Mouse (Mus musculus): ENCODE measurements at regions not wholly inside any gene's neighbourhood (a gene's known extent, or its start where the extent isn't known, plus 50 kb on each side); places are given as distances from the start of the nearest gene placed in this dataset.

GRCm38 (mm10) chr2:21267149-21267761 lies 61.7 kb downstream of the Thnsl1 start:
- WGBS = 2% methylated on average over 6 of the region's 6 CpGs
- Histone ChIP-seq H3K27me3 (replicated peaks; ENCODE audit: control insufficient read depth, insufficient read depth, low read length) (no peaks in the 10 kb centered on the region), H3K9ac (ENCODE audit: low read length) (0 out of 2 replicates have a peak overlapping the region, but pooled peaks have one; percentile 17), H3K4me1 (ENCODE audit: control insufficient read depth, insufficient read depth, low read length) (peaks cover 22% of the 10 kb centered on the region), H3K27ac (ENCODE audit: low read depth, low read length) (peak overlapping the region; percentile 34; the same call in 1 of the 2 replicates), H3K9me3 (replicated peaks; ENCODE audit: control insufficient read depth, low read length) (no peaks in the 10 kb centered on the region), H3K36me3 (ENCODE audit: control insufficient read depth, insufficient read depth, low read length) (no peaks in the 10 kb centered on the region), H3K4me3 (ENCODE audit: low read depth, low read length) (no peak overlapping the region), H3K4me2 (ENCODE audit: low read length) (peak overlapping the region; percentile 37)
- ATAC-seq (peak; percentile 47), DNase-seq (ENCODE audit: low spot score) (peak; percentile 69)

- WGBS = 32% methylated on average over 12 of the region's 12 CpGs
- H3K36me3 ChIP-seq (ENCODE audit: control insufficient read depth, insufficient read depth, low read length) = no peaks in the 10 kb centered on the region
- H3K4me1 ChIP-seq (ENCODE audit: control insufficient read depth, insufficient read depth, low read length) = peaks cover 26% of the 10 kb centered on the region
- H3K4me3 ChIP-seq (ENCODE audit: low read depth, low read length) = no peak overlapping the region
- peak; percentile 94 for DNase-seq (ENCODE audit: low spot score)
- H3K9ac ChIP-seq (ENCODE audit: low read length) = no peak overlapping the region
- no peaks in the 10 kb centered on the region for H3K27me3 ChIP-seq (replicated peaks; ENCODE audit: control insufficient read depth, insufficient read depth, low read length)
- peak overlapping the region; percentile 48 for H3K27ac ChIP-seq (ENCODE audit: low read depth, low read length)
- ATAC-seq = peak; percentile 88
- no peak overlapping the region; the same call in 1 of the 2 replicates for H3K4me2 ChIP-seq (ENCODE audit: low read length)
- H3K9me3 ChIP-seq (replicated peaks; ENCODE audit: control insufficient read depth, low read length) = no peaks in the 10 kb centered on the region
These were observed 64.7 kb downstream of the Thnsl1 start for GRCm38 (mm10) chr2:21269989-21270846.

GRCm38 (mm10) chr2:21273416-21273815 lies 67.9 kb downstream of the Thnsl1 start:
- H3K27me3 ChIP-seq (replicated peaks; ENCODE audit: control insufficient read depth, insufficient read depth, low read length) = no peaks in the 10 kb centered on the region
- H3K36me3 ChIP-seq (ENCODE audit: control insufficient read depth, insufficient read depth, low read length) = no peaks in the 10 kb centered on the region
- no peak overlapping the region for H3K27ac ChIP-seq (ENCODE audit: low read depth, low read length)
- WGBS = 70% methylated on average over 4 of the region's 4 CpGs
- DNase-seq (ENCODE audit: low spot score) (peak; percentile 51), ATAC-seq (no peak; the same call in 1 of the 2 replicates)
- no peak overlapping the region for H3K4me3 ChIP-seq (ENCODE audit: low read depth, low read length)
- H3K4me1 ChIP-seq (ENCODE audit: control insufficient read depth, insufficient read depth, low read length) = peaks cover 21% of the 10 kb centered on the region
- H3K9me3 ChIP-seq (replicated peaks; ENCODE audit: control insufficient read depth, low read length) = no peaks in the 10 kb centered on the region
- H3K9ac ChIP-seq (ENCODE audit: low read length) = no peak overlapping the region
- no peak overlapping the region for H3K4me2 ChIP-seq (ENCODE audit: low read length)

GRCm38 (mm10) chr2:21275315-21275714 lies 69.8 kb downstream of the Thnsl1 start:
- no peak overlapping the region for H3K4me3 ChIP-seq (ENCODE audit: low read depth, low read length)
- no peaks in the 10 kb centered on the region for H3K9me3 ChIP-seq (replicated peaks; ENCODE audit: control insufficient read depth, low read length)
- H3K27ac ChIP-seq (ENCODE audit: low read depth, low read length) = peak overlapping the region; percentile 33; the same call in 1 of the 2 replicates
- H3K27me3 ChIP-seq (replicated peaks; ENCODE audit: control insufficient read depth, insufficient read depth, low read length) = no peaks in the 10 kb centered on the region
- ATAC-seq (peak; percentile 69), DNase-seq (ENCODE audit: low spot score) (peak; percentile 70)
- H3K36me3 ChIP-seq (ENCODE audit: control insufficient read depth, insufficient read depth, low read length) = no peaks in the 10 kb centered on the region
- no peak overlapping the region for H3K4me2 ChIP-seq (ENCODE audit: low read length)
- H3K9ac ChIP-seq (ENCODE audit: low read length) = no peak overlapping the region
- 44% methylated on average over 4 of the region's 4 CpGs for WGBS
- H3K4me1 ChIP-seq (ENCODE audit: control insufficient read depth, insufficient read depth, low read length) = peaks cover 13% of the 10 kb centered on the region

- no peaks in the 10 kb centered on the region for H3K36me3 ChIP-seq (ENCODE audit: control insufficient read depth, insufficient read depth, low read length)
- 29% methylated on average over 9 of the region's 9 CpGs for WGBS
- H3K27ac ChIP-seq (ENCODE audit: low read depth, low read length) = no peak overlapping the region
- no peak overlapping the region for H3K4me3 ChIP-seq (ENCODE audit: low read depth, low read length)
- no peaks in the 10 kb centered on the region for H3K9me3 ChIP-seq (replicated peaks; ENCODE audit: control insufficient read depth, low read length)
- no peak overlapping the region for H3K4me2 ChIP-seq (ENCODE audit: low read length)
- peak; percentile 84 for ATAC-seq
- H3K4me1 ChIP-seq (ENCODE audit: control insufficient read depth, insufficient read depth, low read length) = peaks cover 14% of the 10 kb centered on the region
- H3K9ac ChIP-seq (ENCODE audit: low read length) = no peak overlapping the region
- H3K27me3 ChIP-seq (replicated peaks; ENCODE audit: control insufficient read depth, insufficient read depth, low read length) = no peaks in the 10 kb centered on the region
- DNase-seq (ENCODE audit: low spot score) = peak; percentile 86
These were observed 75.4 kb downstream of the Thnsl1 start for GRCm38 (mm10) chr2:21280794-21281420.

GRCm38 (mm10) chr2:21282505-21283200 lies 77.1 kb downstream of the Thnsl1 start:
- peak; percentile 74 for ATAC-seq
- H3K27me3 ChIP-seq (replicated peaks; ENCODE audit: control insufficient read depth, insufficient read depth, low read length) = no peaks in the 10 kb centered on the region
- H3K27ac ChIP-seq (ENCODE audit: low read depth, low read length) = peak overlapping the region; percentile 50; the same call in 1 of the 2 replicates
- H3K9me3 ChIP-seq (replicated peaks; ENCODE audit: control insufficient read depth, low read length) = no peaks in the 10 kb centered on the region
- H3K4me2 ChIP-seq (ENCODE audit: low read length) = peak overlapping the region; percentile 21; the same call in 1 of the 2 replicates
- H3K4me1 ChIP-seq (ENCODE audit: control insufficient read depth, insufficient read depth, low read length) = peaks cover 14% of the 10 kb centered on the region
- WGBS = 10% methylated on average over 14 of the region's 14 CpGs
- H3K36me3 ChIP-seq (ENCODE audit: control insufficient read depth, insufficient read depth, low read length) = no peaks in the 10 kb centered on the region
- H3K4me3 ChIP-seq (ENCODE audit: low read depth, low read length) = no peak overlapping the region
- H3K9ac ChIP-seq (ENCODE audit: low read length) = no peak overlapping the region
- DNase-seq (ENCODE audit: low spot score) = peak; percentile 79

GRCm38 (mm10) chr2:21284881-21285280 lies 79.4 kb downstream of the Thnsl1 start:
- Histone ChIP-seq H3K9ac (ENCODE audit: low read length) (no peak overlapping the region), H3K4me3 (ENCODE audit: low read depth, low read length) (no peak overlapping the region), H3K9me3 (replicated peaks; ENCODE audit: control insufficient read depth, low read length) (no peaks in the 10 kb centered on the region), H3K36me3 (ENCODE audit: control insufficient read depth, insufficient read depth, low read length) (no peaks in the 10 kb centered on the region), H3K4me1 (ENCODE audit: control insufficient read depth, insufficient read depth, low read length) (peaks cover 14% of the 10 kb centered on the region), H3K27me3 (replicated peaks; ENCODE audit: control insufficient read depth, insufficient read depth, low read length) (no peaks in the 10 kb centered on the region), H3K4me2 (ENCODE audit: low read length) (no peak overlapping the region), H3K27ac (ENCODE audit: low read depth, low read length) (no peak overlapping the region)
- ATAC-seq = no peak
- no peak for DNase-seq (ENCODE audit: low spot score)
- WGBS = 93% methylated on average over 3 of the region's 3 CpGs

- Histone ChIP-seq H3K9me3 (replicated peaks; ENCODE audit: control insufficient read depth, low read length) (no peaks in the 10 kb centered on the region), H3K4me1 (ENCODE audit: control insufficient read depth, insufficient read depth, low read length) (peaks cover 10% of the 10 kb centered on the region), H3K4me2 (ENCODE audit: low read length) (no peak overlapping the region), H3K9ac (ENCODE audit: low read length) (no peak overlapping the region), H3K27ac (ENCODE audit: low read depth, low read length) (no peak overlapping the region), H3K27me3 (replicated peaks; ENCODE audit: control insufficient read depth, insufficient read depth, low read length) (no peaks in the 10 kb centered on the region), H3K36me3 (ENCODE audit: control insufficient read depth, insufficient read depth, low read length) (no peaks in the 10 kb centered on the region), H3K4me3 (ENCODE audit: low read depth, low read length) (no peak overlapping the region)
- no peak for DNase-seq (ENCODE audit: low spot score)
- WGBS = 82% methylated on average over 13 of the region's 13 CpGs
- ATAC-seq = no peak
These were observed 79.6 kb upstream of the Gpr158 start for GRCm38 (mm10) chr2:21287786-21288185.
